Mouse (Mus musculus): Measurements from ENCODE around the gene Aar2.

DNA sequence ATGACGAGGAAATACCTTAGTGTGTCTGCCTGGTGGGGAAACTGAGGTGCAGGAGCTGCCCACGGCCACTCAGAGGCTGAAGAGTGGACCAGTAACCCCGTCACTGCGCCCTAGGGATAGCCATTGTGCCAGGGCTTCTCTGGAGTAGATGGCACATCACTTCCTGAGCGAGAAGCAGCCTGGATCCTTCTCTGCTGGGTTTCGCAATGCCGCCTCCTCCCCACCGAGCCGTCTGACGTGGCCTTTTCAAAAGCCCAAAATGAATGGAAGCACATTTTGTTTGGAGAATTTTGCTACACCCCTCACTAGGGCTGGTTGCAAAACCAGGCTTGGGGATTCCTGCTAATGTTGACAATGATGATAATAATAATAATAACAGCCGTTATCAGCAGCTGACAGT is 70.2 kb downstream of the Aar2 start:
- TF ChIP-seq EP300 (IDR thresholded peaks at IDR 0.05; ENCODE audit: insufficient read depth, low read depth, low read length) (no peak), POLR2A (IDR thresholded peaks at IDR 0.05; ENCODE audit: insufficient read depth, low read length) (no peak)
